Mouse (Mus musculus): ENCODE data around the gene Tmeff1.
A peak's percentile ranks its signal among the peaks of the same experiment; 100 is the strongest.

Gene Tmeff1

DNA sequence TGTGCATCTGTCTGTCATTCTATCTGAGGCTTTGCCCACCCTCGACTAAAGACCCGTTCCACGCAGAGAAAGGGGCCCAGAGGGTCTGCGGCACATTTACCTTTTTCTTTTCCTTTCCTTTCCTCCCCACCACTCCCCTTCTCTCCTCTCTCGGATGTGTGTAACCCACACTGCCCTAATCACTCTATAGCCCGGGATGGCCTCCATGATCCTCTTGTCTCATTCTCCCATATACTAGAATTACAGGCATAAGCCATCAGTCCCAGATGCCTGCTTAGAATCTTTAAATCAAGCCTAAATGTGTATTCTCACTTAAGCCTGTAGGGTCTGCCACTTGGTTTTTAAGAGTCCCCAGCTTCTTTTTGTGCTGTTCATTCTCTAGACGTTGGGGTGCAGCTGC, 8.6 kb upstream of the Tmeff1 start:
- no peak for DNase-seq (ENCODE audit: low spot score)

DNA sequence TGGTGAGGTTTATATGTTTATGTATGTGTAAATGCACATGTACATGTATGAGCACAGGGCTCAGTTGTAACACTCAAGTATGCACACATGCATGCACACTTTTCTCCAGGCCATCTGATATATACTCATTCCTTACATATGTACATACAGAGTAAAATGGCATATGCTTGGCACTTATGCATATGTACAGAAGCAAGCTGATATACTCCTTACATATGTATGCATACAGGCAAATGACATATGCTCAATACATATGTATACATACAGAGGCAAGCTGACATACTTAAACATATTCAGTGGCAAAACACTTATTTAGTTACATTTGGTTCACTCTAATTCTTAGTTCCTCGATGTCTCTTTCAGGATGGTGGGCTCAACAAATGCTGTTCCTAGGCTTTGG, 7.1 kb upstream of the Tmeff1 start:
- DNase-seq (ENCODE audit: low spot score): no peak

GRCm38 (mm10) chr4:48578399-48578798, 6.6 kb upstream of the Tmeff1 start:
- peak; percentile 92 for DNase-seq (ENCODE audit: low spot score)

DNA sequence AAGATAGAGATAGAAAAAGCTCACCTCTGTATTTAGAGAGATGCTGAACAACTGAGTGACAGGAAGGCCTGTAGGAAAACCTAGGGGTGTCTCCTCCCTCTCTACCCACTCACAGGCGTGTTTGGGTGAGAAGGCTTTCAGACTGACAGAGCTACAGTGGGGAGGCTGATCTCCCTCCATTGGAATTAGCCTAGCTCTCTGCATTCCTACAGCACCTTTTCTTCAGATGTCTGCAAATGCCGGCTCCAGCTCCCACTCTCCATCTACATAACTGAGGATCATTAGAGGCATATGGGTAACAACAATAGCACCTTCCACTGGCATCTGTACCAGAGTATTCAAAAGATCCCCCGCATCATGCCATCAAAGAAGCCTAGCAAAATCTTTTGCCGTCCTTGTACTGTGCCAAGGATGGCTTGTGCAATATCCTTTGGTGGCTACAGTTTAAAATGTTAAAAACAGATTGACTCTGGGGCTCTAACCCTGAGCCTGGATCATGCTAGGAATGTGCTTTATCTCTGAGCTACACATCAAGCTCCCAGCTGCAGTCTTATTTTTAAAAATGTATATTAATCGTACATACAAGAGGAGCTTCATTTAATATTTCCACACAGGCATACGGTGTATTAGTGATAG, 5.4 kb upstream of the Tmeff1 start:
- DNase-seq (ENCODE audit: low spot score): peak; percentile 33

GRCm38 (mm10) chr4:48581201-48581600, 3.8 kb upstream of the Tmeff1 start:
- DNase-seq (ENCODE audit: low spot score): peak; percentile 46

DNA sequence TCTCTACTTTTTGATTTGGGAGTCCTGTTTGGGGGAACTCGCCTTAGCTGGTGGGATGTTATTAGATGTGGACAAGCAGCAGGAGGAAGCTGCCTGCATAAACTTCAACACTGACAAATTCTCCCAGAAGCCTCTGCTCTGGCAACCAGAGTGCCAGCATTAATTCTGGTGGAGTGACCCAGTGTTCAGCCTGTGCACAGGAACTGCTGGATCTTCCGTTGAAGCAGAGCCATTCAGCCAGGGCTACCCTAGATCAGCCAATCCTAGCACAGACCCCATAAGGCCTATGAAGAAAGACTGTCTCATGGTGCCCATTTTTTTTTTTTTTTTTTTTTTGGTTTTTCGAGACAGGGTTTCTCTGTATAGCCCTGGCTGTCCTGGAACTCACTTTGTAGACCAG, 3.0 kb upstream of the Tmeff1 start:
- no peak for DNase-seq (ENCODE audit: low spot score)

DNA sequence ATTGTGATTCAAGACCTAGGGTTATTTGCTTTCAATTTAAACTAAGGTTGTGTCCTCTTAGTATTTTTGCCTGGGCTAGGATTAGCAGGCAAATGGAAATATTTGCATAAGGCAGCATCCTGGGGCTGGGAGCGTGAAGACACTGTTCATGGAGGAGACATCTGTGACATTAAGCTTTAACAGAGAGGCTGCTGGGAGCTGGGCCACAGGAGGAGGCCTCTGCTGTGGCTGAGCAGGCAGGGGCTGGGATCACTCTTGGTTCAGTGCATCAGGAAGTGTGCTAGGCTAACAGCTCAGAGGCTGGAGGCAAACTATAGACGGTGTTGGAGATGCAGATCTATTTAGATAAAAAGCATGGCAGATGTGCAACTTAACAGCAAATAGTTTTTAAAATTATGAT, 2.0 kb upstream of the Tmeff1 start:
- no peak for DNase-seq (ENCODE audit: low spot score)

GRCm38 (mm10) chr4:48585241-48586098, 496 bp downstream of the Tmeff1 start:
- peak; percentile 43 for DNase-seq (ENCODE audit: low spot score)

GRCm38 (mm10) chr4:48586099-48586821, 1.3 kb downstream of the Tmeff1 start:
- DNase-seq (ENCODE audit: low spot score): peak; percentile 61

DNA sequence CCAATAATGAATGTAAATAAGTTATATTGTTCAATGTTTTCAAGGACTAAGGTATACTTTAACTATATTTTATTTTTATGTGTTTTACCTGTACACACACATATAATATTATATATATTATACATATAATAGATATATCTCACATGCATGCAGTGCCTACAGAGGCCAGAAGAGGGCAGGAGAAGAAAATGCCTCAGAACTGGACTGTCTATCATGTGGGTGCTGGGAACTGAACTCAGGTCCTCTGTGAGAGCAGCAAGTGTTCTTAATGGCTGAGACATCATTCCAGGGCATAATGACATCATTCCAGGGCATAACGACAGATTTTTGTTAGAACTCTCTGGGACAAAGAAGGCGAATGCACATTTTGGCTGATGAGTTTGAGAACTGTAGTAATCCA, 2.6 kb downstream of the Tmeff1 start:
- peak; percentile 23 for DNase-seq (ENCODE audit: low spot score)

GRCm38 (mm10) chr4:48588576-48588975, 3.6 kb downstream of the Tmeff1 start:
- no peak for DNase-seq (ENCODE audit: low spot score)

DNA sequence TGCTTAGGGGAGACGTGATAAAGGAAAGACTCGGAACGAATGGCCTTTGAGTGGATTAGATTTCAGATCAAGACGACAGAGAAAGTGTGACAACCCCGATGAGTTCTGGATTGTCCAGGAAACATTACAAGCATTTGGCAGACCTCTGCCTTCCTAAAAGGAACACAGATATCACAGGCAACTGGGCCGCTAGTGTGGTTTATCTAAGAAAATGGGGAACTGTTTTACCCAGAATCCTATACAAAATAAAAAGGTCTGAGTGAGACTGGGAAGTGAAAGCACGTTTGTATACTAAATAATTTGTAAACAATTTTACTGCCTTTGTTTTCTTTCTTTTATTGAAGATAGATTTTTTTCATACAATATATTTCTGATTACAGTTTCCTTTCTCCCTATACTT, 5.9 kb downstream of the Tmeff1 start:
- DNase-seq (ENCODE audit: low spot score): no peak

DNA sequence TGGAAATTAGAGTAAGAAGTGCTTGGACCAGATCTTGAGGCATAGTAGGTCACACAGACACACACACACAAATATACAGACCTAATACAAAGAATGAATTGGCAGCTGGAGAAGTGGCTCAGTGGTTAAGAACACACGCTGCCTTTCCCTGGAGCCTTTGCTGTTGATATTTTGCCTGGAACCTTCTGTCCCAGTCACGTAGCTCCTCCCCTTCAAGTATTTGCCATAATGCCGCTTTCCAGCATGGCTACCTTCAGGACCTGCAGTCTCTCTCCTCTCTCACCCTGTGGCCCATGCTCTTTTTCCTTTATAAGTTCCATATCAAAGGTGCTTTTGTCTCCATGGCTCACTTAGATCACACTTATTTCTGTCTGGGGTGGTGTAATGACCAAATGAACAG, 6.4 kb downstream of the Tmeff1 start:
- DNase-seq (ENCODE audit: low spot score): no peak

DNA sequence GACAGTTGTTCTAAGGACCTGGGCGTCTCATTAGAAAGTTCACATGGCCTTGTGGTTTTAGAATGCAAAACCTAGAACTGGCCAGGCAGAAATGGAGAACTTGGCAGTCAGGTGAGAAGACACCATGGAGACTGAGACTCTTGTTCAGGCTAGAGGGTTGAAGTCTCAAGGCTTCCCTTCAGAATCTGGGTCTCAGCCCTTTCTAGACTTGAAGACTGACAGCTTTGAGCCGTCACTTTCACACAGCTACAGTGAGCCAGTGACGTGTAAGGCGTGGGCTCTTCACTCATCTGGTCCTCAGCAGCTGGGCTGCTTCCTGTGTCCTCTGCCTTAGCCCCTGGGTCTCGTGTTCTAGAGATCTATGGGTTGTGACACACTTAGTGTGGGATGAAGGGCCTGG, 7.4 kb downstream of the Tmeff1 start:
- no peak for DNase-seq (ENCODE audit: low spot score)

DNA sequence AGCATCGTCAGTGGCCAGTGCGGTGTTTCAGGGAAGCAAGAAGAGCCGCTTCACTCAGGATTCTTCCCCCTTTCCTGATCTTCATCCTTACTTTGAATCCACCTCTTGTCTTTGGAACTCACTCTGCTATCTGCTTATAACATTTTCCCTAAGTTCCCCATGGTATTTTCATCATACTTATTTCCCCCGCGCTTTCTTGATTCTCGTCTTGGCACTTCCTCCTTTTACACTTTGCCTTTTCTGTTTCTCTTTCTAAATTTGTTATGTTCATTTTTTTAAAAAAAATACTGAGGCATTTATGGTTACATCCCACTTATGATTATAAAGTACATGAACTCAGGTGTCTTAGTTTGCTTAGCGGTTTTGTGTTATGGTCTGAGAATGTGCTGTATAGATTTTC, 7.9 kb downstream of the Tmeff1 start:
- DNase-seq (ENCODE audit: low spot score): no peak

DNA sequence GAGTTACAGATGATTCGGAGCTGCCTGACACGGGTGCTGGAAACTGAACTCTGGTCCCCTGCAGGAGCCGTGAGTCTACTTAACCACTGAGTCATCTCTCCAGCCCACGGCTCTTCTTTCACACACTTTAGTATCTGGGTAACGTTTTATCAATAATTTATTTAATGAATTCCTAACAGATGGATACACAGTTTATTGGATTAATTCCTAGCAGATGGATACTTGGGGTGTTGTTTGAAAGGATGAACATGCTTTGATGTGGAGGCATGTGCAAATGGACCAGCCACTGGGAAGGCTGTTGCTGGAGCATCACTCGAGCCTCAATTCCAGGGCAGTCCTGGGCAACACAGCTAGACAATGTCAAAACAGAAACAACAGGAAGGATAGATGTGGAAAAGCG, 11.1 kb downstream of the Tmeff1 start:
- DNase-seq (ENCODE audit: low spot score): no peak

GRCm38 (mm10) chr4:48605650-48606049, 20.7 kb downstream of the Tmeff1 start:
- no peak for DNase-seq (ENCODE audit: low spot score)

- no peak for DNase-seq (ENCODE audit: low spot score)
Observed at GRCm38 (mm10) chr4:48609485-48609884, 24.5 kb downstream of the Tmeff1 start.

GRCm38 (mm10) chr4:48610251-48610650, 25.3 kb downstream of the Tmeff1 start:
- no peak for DNase-seq (ENCODE audit: low spot score)

- no peak for DNase-seq (ENCODE audit: low spot score)
Observed at GRCm38 (mm10) chr4:48615483-48615882, 30.5 kb downstream of the Tmeff1 start.

DNA sequence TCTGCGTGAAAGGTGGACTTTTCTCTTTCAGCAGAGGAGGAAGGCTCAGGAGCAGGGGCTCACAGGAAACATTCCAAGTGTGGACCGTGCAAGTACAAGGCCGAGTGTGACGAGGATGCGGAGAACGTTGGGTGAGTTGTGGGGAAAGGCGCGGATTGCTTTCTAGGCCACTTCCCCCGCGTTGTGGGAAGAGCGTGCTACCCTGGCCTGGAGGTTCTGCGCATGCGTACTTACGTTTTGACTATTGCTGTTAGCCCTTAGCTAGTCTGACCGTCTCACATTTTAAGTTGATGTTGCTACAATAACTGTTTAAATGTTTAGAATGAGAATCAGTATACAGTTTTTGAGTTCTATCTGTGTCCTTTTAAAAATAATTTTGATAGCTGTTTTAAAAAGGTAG, 32.2 kb downstream of the Tmeff1 start:
- DNase-seq (ENCODE audit: low spot score): no peak

DNA sequence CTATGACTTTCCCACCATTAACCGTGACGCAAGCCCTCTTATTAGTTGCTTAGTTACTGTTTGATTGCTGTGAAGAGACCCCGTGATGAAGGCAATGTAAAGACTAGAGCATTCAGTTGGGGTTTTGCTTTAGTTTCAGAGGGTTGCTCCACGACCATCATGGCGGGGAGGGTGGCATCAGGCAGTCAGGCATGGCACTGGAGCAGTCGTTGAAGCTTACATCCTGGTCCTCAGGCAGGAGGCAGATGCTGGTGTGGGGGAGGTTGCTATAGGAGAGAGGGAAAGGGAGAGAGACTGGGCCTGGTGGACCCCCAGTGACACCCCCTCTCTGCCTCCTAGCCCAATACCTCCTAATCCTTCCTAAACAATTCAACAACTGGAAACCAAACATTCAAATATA, 35.1 kb downstream of the Tmeff1 start:
- no peak for DNase-seq (ENCODE audit: low spot score)

DNA sequence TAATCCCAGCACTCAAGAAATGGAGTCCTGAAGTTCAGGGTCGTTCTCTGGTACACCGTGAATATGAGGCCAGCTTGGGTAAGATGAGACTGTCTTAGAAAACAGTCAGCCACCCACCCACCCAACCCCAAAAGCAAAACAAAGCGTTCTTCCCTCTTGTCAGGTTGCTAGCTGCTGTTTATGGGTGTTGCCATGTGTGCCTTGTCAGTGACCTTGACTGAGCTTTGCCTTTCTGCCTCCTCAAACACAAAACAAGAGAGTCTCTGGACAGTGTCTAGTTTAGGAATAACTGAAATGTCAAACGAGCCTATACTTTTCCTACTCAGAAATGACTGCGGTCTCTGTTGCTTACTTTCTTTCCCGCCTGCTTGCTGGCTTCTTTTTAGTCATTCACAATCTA, 37.3 kb downstream of the Tmeff1 start:
- no peak for DNase-seq (ENCODE audit: low spot score)

All from adipocyte (in vitro differentiated cells).